Mouse (Mus musculus) hematopoietic stem cell, adult 5-6 weeks (primary cell): ENCODE results near the gene Trmt61a. TPM values are rescaled to one million over a fixed set of nuclear protein-coding genes. Genes with fewer than 3 reads are reported as not detected.
"Not testable (repeated sequence)": the region's sequence is repeated elsewhere in the genome, so short reads cannot be mapped to it uniquely, and the experiment has no call there.

Experiments
- ATAC-seq, 2 experiments: fragments of 125-278 bp in 1 of 2; replicated peaks in 1 of 2; 2 replicates each; pipeline ENCODE4 v1.8.0; 2016 to 2017; ENCODE audit warnings: inconsistent platforms in 2 of 2, mild to moderate bottlenecking in 2 of 2, moderate number of reproducible peaks in 2 of 2, low read depth in 1 of 2, moderate TSS enrichment in 1 of 2; ENCODE audit not compliant: low FRiP score in 2 of 2, poor library complexity in 2 of 2, severe bottlenecking in 2 of 2, insufficient read depth in 1 of 2, low TSS enrichment in 1 of 2
- total RNA-seq: library from RNA; stranded (forward); fragments of 172-1452, 232-1000 nt; gene quantifications from 2 replicates; pipeline ENCODE4 v1.2.3, GENCODE M21; 2017

The Trmt61a gene
- total RNA-seq, 1 experiment from 2014 or later = 8.7 TPM

DNA sequence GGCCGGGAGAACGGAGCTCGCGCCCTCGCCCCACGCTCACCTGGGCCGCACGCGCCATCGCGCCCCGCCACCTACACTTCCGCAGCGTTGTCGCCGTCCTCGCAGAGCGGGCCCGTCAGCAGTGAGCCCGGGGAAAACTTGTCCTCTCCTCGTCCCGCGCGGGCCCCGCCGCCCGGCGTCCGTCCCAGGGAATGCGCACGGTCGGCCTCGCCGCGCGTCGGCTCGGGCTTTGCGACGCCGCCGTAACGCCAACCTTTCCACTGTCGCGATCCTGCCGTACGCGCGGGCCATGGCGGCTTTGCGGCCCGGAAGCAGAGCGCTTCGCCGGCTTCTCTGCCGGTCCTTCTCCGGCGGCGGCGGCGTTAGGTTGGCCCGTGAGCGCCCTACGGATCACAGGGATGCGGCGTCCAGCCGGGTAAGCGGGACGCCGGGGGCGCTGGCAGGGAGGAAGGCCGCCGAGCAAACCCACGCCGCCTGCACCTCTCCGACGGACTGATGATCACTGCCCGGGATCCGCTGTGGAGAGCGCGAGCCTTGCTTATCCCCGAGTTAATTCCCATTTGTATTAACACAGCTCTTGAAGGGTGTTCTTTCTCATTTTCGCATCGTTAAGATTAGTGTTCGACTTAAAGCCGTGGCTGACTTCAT lies 35.2 kb downstream of the Trmt61a start, which contains the start of the genes Bag5 and Apopt1:
Gene Bag5 (minus strand): TSS at position 254 of the 648 bp plus-strand sequence.
Gene Apopt1 (plus strand): TSS at position 258 of the 648 bp plus-strand sequence.
- peak; percentile 93 to 96 for ATAC-seq

DNA sequence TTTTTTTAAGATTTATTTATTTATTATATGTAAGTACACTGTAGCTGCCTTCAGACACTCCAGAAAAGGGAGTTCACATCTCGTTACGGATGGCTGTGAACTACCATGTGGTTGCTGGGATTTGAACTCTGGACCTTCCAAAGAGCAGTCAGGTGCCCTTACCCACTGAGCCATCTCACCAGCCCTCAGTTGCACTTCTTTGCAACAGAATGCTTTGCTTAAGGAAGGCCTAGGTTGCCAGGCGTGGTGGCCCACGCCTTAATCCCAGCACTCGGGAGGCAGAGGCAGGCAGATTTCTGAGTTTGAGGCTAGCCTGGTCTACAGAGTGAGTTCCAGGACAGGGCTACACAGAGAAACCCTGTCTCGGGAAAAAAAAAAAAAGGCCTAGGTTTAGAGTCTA lies 36.0 kb downstream of the Trmt61a start:
- not testable (repeated sequence) for ATAC-seq

DNA sequence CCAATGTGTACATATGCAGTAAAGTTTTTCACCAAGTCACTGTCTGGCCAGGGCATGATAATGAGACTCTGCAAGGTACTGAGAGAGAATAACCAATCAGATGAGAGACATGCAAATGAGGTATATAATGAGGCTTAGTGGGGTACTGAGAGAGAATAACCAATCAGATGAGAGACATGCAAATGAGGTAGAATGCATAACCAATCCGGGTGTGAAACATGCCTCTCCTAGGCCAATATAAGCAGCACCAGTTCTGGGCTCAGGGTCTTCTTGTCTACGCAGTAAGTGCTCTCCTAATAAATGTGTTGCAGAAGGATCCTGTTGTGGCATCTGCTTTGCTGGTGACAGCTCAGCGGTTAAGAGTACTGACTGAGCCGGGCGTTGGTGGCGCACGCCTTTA lies 38.6 kb downstream of the Trmt61a start:
- no peak for ATAC-seq

DNA sequence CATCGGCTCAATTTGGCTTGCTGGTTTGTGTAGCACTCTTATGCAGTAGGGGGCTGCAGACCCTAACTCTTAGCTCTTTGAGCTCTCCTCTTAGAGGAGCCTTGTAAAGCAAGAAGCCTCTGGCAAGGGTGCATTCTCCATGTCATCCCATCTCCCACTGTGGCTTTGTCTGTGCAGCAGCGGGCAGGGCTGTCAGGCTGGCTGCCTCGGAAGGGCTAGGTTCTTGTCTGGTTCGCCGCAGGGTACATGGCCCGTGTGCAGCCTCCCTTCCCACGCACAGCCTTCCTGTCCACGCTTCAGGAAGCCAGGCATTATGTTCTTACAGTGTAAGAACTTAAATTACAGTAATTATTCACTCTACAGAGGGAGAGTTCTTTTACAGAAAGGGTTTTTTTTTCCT lies 40.8 kb downstream of the Trmt61a start:
- no peak for ATAC-seq

DNA sequence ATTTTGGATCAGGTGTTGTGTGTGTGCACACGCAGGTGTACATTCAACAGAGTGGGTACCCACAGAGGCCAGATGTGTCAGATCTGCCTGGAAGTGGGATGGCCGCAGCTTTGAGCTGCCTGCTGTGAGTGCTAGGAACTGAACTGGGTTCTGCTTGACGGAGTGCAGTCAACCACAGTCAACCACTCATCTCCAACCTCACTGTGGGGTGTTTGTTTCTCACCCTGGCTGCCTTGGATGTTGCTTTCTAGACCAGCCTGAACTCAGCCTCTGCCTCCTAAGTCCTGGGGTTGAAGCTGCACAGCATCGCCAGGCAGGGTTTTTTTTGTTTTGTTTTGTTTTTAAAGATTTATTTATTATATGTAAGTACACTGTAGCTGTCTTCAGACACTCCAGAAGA lies 42.3 kb downstream of the Trmt61a start:
- ATAC-seq = no peak

DNA sequence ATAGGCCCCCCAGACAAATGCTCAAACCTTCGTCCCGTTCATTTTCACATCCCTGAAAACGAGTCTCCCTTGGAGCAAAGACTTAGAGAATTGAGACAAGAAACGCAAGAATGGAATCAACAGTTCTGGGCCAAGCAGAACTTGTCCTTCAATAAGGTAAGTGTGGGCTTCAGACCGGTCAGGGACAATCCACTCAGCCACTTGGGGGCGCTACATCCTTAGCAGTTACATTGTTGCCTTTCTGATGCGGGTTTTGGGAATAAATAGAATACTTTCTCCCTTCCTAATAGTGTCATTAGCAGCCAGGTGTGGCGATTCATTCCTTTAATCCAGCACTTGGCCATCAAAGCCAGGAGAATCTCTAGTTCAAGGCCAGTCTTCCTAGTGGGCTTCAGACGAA lies 44.7 kb downstream of the Trmt61a start:
- 0 out of 4 replicates have a peak, but pooled peaks of 1 of the 2 experiments have one; percentile 22 for ATAC-seq

DNA sequence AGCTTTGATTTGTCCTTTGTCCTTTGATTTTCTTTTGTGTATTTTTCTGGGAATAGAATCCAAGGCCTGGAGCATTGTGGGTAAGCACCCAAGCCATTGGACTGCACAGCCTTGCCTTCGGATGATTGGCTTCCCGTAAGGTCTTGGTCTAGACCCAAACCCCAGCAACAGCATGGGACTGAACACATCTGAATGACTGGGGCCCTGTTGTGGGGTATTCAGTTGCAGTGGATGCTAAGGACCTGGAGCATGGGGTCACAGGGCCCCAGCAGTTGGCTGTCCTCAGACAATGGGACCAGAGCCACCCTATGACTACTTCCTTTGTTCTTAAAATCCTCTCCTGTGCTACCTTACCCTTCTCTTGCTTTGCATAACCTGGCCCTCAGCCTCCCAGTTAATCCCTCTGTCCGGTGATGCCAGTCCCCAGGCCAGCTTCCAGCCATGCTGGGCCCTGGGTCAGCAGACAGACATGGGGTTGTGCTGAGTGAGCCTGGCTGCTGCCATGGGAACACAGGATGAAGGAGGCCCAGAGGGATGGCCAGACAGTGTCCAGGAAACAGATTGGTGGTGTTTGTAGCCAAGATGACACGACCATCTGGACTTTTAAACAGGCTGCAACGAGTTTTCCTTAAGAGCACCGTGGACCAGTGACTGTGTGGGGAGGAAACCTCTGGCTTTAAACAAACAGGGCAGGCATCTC lies 46.9 kb downstream of the Trmt61a start:
- ATAC-seq = no peak

DNA sequence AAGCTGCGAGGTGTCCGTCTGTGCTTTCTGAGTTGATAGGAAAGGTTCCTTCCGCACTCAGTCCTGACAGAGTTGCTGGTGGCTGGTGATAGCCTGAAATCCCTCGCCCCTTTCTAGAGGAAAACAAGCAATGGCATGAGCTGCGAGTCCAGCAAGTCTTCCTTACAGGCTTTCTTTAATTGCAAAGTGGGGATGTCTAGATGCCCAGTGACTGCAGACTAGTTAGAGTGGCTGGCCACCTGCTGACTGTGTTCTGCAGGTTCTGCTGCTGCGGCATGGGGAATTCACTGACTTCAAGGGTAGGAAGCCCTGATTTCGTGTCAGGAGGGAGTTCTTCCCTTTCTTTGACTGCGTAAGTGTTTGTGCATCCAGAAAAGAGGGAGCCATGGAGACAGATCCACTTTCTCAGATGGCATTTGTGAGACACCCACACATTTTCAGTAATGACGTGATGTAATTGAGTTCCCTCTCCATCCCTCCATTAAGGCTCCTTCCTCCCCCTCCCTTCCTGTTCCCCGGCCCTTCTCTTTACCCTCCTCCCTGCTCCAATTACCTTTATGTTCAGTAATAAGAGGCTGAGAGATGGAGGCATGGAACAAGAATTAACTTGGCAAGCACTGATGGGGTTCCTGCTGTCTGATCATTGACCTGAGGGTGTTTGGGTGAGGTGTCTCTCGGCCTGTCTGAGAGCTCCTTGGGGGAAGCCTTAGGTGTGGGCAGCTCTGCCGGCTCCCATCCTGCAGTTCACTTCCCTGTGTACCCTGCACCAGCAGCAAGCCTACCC lies 47.6 kb downstream of the Trmt61a start:
- ATAC-seq = no peak

DNA sequence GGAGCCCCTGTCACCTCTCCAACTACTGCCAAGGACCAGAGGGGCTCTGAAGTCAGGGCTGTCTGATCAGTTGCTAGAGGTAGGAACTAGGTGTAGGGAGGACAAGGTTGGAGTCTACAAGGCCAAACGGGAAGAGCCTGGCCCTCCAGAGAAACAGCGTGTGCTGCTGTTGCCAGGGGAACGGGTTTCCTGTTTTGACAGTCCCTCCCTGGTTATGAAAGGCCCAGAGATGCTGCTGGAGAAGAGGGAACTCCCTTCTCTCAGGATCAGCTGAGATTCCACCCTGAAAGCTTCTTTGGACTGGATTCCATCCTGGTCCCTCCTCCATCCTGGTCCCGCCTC lies 48.2 kb downstream of the Trmt61a start:
- peak in 1 of 2 experiments; percentile 29; a peak in 1 of 4 replicates for ATAC-seq

DNA sequence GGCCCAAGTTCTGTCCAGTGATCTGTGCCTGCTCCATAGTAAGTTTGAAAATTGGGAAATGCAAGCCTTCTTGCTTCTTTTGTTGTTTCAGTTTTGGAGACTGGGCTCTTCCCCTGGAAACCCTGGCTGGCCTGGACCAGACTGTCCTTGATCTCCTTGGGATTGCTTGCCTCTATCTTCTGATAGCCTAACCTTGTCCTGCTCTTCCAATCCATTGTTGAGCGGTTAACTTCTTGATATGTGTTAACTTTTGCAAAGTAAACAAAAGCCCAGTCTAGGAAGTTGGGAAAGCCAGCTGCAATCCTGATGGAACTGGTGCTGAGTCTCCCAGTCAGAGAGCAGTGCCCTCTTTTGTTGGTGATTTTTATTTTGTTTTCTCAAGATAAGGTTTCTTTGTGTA lies 50.1 kb downstream of the Trmt61a start:
- ATAC-seq = no peak

DNA sequence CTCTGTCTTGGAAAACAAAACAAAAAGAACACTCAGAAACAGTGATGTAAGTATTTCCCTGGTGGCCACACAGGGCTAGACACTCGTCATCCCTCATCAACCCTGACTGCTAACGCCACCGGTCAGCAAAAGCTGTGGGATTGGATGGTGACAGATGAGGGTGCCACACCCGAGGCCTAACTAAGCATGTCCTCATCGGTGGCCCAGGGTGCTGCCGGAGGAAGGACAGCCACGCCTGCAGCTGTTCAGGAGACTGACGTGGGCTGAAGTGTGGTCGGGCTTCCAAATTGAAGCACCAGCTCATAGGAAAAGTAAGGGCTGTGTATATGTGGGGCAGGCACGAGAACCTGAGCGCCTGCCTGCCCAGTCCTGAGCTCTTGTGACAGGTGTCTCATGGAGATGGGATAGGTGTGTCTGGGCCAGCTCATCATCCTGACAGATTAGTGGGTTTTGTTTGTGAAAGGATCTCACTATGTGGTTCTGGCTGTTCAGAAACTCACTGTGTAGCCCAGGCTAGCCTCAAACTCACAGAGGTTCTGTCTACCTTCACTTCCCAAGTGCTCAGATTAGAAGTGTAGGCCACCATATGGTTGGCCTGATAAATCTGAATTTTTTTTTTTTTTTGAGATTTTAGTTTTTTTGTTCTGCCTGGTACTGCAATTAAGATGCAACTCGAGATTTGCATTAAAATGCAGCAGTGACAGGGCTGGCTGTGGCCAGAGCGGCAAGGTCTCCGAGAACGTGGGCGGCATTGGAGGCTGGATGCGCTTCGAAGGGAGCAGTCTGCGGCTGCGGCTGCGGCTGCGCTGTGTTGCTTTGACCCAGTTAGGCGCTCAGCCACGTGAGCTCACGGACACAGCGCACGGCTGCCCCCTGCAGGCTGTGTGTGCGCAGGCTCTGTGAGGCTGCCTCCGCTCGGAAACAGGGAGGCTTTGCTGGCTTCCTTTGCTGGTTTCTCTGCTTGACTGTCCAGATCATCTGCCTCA lies 54.2 kb downstream of the Trmt61a start:
- ATAC-seq = peak; percentile 99 to 100

DNA sequence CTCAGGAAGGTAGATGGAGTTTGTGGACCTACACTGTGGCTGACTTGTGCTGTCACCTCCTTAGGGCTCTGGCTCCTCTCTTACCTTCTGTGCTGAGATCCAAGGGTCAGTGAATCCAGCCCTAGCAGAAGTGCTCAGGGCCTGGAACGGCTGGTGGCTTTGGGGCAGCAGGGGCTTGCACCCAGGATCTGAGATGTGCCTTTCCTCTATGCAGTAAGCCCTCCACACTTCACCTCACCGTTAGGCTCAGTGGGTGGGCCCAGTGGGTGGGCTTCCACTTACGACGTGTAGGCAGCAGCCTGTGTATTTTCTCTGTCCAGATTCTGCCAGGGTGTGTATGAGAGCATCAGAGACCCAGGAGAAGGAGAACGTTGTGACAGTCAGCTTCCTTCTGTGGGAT lies 55.0 kb downstream of the Trmt61a start:
- ATAC-seq = 0 out of 4 replicates have a peak, but pooled peaks of 1 of the 2 experiments have one; percentile 2

Other genes starting within 250 kb of the Trmt61a start
- gene Tnfaip2, start 235.6 kb upstream of the Trmt61a start, total RNA-seq = 15.1 and 39.1 TPM in 2 replicates
- gene Gm266, start 192.3 kb upstream of the Trmt61a start, total RNA-seq = not detected in 2 replicates
- gene Eif5, start 140.1 kb upstream of the Trmt61a start, total RNA-seq = 352 and 436 TPM in 2 replicates
- gene Mark3, start 103.6 kb upstream of the Trmt61a start, total RNA-seq = 68.9 and 75.9 TPM in 2 replicates
- 5.1 and 8.1 TPM in 2 replicates for gene Ckb, start 5.8 kb upstream of the Trmt61a start, total RNA-seq
- 47.1 and 51.4 TPM in 2 replicates for gene Bag5, start 35.2 kb downstream of the Trmt61a start, total RNA-seq
- 53.0 and 58.3 TPM in 2 replicates for gene Apopt1, start 35.2 kb downstream of the Trmt61a start, total RNA-seq
- 64.8 and 73.9 TPM in 2 replicates for gene Klc1, start 80.7 kb downstream of the Trmt61a start, total RNA-seq
- gene Xrcc3, start 135.8 kb downstream of the Trmt61a start, total RNA-seq = 9.2 and 9.7 TPM in 2 replicates
- gene Zfyve21, start 136.1 kb downstream of the Trmt61a start, total RNA-seq = 8.6 and 9.1 TPM in 2 replicates
- gene Ppp1r13b, start 230.0 kb downstream of the Trmt61a start, total RNA-seq = 25.8 and 34.7 TPM in 2 replicates